Mouse (Mus musculus) intestine, embryonic 14.5 days (tissue): ENCODE data around the gene Pcgf1. TPM values are rescaled to one million over a fixed set of nuclear protein-coding genes. Genes with fewer than 3 reads are reported as not detected.

Experiments used
- ATAC-seq: fragments of 200-750 bp; cut with Nextera tagmentation; replicated peaks from 2 replicates; pipeline ENCODE4 v1.8.0; 2017; ENCODE audit warnings: low read depth, moderate number of reproducible peaks, moderate TSS enrichment, moderate library complexity; ENCODE audit not compliant: low FRiP score, low TSS enrichment
- DNase-seq: peaks from one replicate; pipeline ENCODE4 v3.0.0-alpha.2; 2018; ENCODE audit warnings: low spot score
- H3K27ac ChIP-seq: fragments of 300-500 bp; sonication (generic); 2 replicates; pipeline ENCODE4 v1.5.1; 2014; ENCODE audit warnings: low read depth, mild to moderate bottlenecking, control low read depth
- H3K27me3 ChIP-seq: fragments of 300-500 bp; sonication (generic); replicated peaks from 2 replicates; pipeline ENCODE4 v1.6.1; 2014; ENCODE audit warnings: low read length, control low read depth; ENCODE audit not compliant: control insufficient read depth, insufficient read depth
- H3K36me3 ChIP-seq: fragments of 300-500 bp; sonication (generic); 2 replicates; pipeline ENCODE4 v1.6.1; 2014; ENCODE audit warnings: low read length, control low read depth; ENCODE audit not compliant: control insufficient read depth, insufficient read depth
- H3K4me1 ChIP-seq: fragments of 300-500 bp; sonication (generic); replicated peaks from 2 replicates; pipeline ENCODE4 v1.6.1; 2014; ENCODE audit warnings: low read length, control low read depth, mixed read lengths; ENCODE audit not compliant: control insufficient read depth, insufficient read depth
- H3K4me2 ChIP-seq: fragments of 300-500 bp; sonication (generic); 2 replicates; pipeline ENCODE4 v1.6.1; 2014; ENCODE audit warnings: low read length
- H3K4me3 ChIP-seq: fragments of 300-500 bp; sonication (generic); 2 replicates; pipeline ENCODE4 v1.5.1; 2014; ENCODE audit warnings: low read depth, low read length, control low read depth, mixed read lengths
- H3K9ac ChIP-seq: fragments of 300-500 bp; sonication (generic); 2 replicates; pipeline ENCODE4 v1.6.1; 2014; ENCODE audit warnings: mild to moderate bottlenecking, low read length
- H3K9me3 ChIP-seq: fragments of 300-500 bp; sonication (generic); 2 replicates; pipeline ENCODE4 v1.6.1; 2016; ENCODE audit warnings: low read length, control low read depth; ENCODE audit not compliant: control insufficient read depth
- WGBS: fragments of 180-500 bp; shearing (Covaris S2); extraction: QIAGEN DNeasy Blood & Tissue Kit; methylation state at CpG from one replicate; pipeline ENCODE4 v1.1.7; 2014; 5-methylcytosine and 5-hydroxymethylcytosine counted together
- polyA plus RNA-seq: library from polyadenylated mRNA; unstranded; fragments of >200 nt; fragmentation: Nextera tagmentation; extraction: Ambion mirVana; gene quantifications from 2 replicates; pipeline ENCODE4 v1.2.1, GENCODE M21; 2014

Pcgf1 gene
- polyA plus RNA-seq, 1 experiment from 2014 or later = 45.5 TPM

DNA sequence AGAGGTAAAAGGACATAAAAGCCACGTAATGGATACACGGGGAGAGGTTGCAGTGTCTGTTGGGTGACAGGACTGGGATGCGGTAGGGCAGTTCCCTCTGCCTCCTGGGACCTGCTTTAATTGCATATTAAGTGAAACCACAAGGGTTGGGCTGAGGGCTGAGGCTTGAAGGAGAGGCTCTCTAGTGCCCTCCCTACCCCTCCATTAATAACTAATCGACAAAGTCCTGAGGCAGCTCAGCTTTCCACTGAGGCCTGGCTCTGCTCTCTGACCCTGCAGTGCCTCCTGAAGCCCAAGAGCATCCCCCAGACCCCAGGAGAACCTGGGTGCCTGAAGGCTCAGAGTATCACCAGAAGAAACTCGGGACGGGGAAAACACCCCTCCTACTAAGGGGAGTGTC, 6.8 kb downstream of the Pcgf1 start:
- Histone ChIP-seq H3K27ac (no peak overlapping the region), H3K27me3 (peaks cover 67% of the 10 kb centered on the region), H3K4me1 (peaks cover 14% of the 10 kb centered on the region), H3K9me3 (no peaks in the 10 kb centered on the region), H3K4me2 (no peak overlapping the region), H3K36me3 (peaks cover 17% of the 10 kb centered on the region), H3K9ac (no peak overlapping the region), H3K4me3 (no peak overlapping the region)
- ATAC-seq = no peak
- 10% methylated on average over 6 of the region's 6 CpGs for WGBS
- DNase-seq = no peak

DNA sequence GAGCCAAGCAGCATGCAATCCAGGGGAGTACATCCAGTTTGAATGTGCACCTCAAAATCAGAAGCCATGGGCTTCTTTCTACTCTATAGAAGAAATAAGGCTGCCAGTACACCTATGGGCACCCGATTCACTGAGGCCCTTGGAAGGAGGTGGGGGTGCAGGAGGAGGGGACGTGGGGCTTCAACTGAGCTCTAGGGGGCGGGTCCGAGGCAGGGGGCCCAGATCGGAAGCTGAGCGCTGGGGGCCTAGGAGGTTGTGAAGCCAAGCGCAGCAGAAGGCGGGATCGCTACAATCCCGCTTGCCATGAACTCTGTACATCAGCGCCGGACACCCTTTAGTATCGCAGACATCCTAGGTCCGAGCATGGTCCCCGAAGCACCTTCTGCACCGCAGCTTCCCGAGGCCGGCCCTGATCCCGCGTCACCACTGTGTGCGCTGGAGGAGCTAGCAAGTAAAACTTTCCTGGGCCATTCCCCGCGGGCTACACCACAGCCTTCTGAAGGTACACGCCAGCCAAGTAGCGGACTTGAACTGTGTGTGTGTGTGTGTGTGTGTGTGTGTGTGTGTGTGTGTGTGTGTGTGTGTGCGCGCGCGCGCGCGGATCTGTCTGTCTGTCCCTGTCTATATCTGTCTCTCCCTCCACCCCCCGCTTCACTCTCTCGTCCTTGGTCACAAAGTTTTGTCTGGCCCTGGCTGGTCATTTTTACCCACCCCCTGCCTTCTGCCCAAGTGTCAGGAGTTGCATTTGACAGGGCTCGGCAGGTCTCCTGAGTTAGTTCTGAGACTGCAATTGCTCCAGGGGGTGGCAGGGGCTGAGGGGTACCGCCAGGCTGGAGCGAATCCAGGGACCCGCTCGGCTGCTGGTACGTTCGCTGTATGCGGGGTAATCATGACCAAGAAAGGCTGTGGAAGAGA, 8.7 kb downstream of the Pcgf1 start, which contains the start of gene Lbx2:
Gene Lbx2 (plus strand): TSS at position 247 of the 915 bp plus-strand sequence.
- 2% methylated on average over 42 of the region's 42 CpGs for WGBS
- H3K9ac ChIP-seq = no peak within 1 kb of the TSS
- peak within 1 kb of the TSS; percentile 21 for H3K4me3 ChIP-seq
- DNase-seq (peak; percentile 65), ATAC-seq (no peak)
- peak within 1 kb of the TSS; percentile 44 for H3K4me2 ChIP-seq
- H3K27ac ChIP-seq = no peak within 1 kb of the TSS
- H3K9me3 ChIP-seq = no peaks in the 10 kb centered on the region
- H3K4me1 ChIP-seq = peaks cover 12% of the 10 kb centered on the region
- H3K27me3 ChIP-seq = peaks cover 82% of the 10 kb centered on the region
- peaks cover 5% of the 10 kb centered on the region; the same call in 1 of the 2 replicates for H3K36me3 ChIP-seq

DNA sequence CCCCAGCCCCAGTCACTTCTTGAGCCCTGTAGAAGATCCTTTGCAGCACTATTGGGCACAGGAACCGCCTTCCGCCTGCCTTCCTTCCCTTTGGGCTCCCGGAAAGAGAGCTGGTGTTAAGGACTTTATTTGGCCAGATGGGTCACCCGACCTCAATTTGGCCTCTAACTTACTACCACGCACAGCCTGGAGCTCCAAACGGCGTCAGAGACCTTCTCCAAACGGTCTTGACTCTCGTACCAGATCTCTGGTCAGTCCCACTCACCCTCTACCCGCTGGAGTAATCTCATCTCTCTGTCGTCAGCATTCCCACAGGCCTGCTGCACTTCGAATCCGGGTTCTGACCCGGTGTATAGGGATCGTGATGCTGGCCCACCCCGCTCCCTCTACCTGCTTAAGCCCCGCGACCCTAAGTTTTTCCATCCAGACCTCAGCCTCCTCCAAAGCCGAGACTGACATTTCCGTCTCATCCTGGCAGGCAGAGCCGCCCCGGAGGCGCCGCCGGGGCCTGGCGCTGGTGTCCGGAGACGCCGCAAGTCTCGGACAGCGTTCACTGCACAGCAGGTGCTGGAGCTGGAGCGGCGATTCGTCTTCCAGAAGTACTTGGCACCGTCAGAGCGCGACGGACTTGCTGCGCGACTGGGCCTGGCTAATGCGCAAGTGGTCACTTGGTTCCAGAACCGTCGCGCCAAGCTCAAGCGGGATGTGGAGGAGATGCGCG, 9.7 kb downstream of the Pcgf1 start:
- Histone ChIP-seq H3K36me3 (no peaks in the 10 kb centered on the region), H3K4me3 (peak overlapping the region; percentile 27), H3K9ac (0 out of 2 replicates have a peak overlapping the region, but pooled peaks have one; percentile 16), H3K27me3 (peaks cover 82% of the 10 kb centered on the region), H3K4me1 (peaks cover 12% of the 10 kb centered on the region), H3K9me3 (no peaks in the 10 kb centered on the region), H3K27ac (no peak overlapping the region), H3K4me2 (peak overlapping the region; percentile 44)
- DNase-seq (peak; percentile 73), ATAC-seq (no peak)
- 4% methylated on average over 47 of the region's 47 CpGs for WGBS

DNA sequence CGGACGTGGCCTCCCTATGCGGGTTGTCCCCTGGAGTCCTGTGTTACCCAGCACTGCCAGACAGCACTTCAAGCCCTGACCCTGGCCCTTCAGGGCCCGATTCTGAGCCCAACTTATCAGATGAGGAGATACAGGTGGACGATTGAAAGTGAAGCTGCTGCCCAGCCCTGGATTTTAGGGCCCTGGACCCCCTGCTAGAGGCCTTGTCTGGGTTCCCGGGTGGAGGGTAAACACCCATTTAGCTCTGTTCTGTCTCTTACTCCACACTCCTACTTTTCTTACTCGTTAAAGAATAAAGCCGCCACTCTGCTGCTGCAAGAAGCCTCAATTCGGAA, 10.2 kb downstream of the Pcgf1 start:
- peak overlapping the region; percentile 27 for H3K4me3 ChIP-seq
- H3K36me3 ChIP-seq = no peaks in the 10 kb centered on the region
- no peak overlapping the region for H3K27ac ChIP-seq
- peak overlapping the region; percentile 44 for H3K4me2 ChIP-seq
- DNase-seq (no peak), ATAC-seq (no peak)
- WGBS = 11% methylated on average over 9 of the region's 9 CpGs
- peaks cover 76% of the 10 kb centered on the region for H3K27me3 ChIP-seq
- no peaks in the 10 kb centered on the region for H3K9me3 ChIP-seq
- 0 out of 2 replicates have a peak overlapping the region, but pooled peaks have one; percentile 16 for H3K9ac ChIP-seq
- peaks cover 12% of the 10 kb centered on the region for H3K4me1 ChIP-seq

DNA sequence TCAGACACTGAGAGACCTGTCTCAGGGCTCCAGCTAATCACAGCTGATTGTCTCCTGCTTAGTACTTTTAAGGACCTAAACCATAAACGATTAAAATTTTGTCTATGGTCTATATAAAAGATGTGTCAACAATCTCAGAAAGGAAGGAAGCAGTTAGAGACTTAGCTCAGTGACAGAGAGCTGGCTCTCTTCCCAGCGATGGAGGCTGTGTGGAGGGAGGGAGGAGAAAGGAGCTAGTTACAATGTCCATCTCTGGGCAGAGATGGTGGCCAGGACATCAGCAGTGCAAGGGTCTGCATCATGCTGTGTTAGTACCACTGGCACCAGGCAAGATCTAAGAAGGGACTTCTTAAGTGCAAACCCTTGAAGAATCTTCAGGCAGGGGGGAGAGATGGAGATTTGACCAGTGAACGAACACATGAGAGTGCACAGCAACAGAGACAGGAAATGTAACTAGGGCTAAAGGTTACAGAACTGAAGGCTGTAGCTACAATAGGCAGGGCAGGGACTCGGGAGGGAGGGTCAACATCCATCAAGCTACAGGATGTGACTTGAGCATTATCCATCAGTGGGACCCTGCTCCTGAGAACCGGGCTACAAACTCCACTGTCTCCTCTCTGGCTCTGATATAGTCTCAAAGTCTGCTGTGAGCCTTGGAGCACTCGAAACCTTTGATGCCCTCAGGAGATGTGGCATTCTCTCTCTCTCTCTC, 14.9 kb downstream of the Pcgf1 start:
- 18% methylated on average over 6 of the region's 6 CpGs for WGBS
- DNase-seq = no peak
- no peak overlapping the region for H3K4me2 ChIP-seq
- peaks cover 32% of the 10 kb centered on the region for H3K27me3 ChIP-seq
- ATAC-seq = no peak
- H3K4me1 ChIP-seq = peaks cover 3% of the 10 kb centered on the region
- no peak overlapping the region for H3K9ac ChIP-seq
- no peak overlapping the region for H3K4me3 ChIP-seq
- no peak overlapping the region for H3K27ac ChIP-seq
- H3K36me3 ChIP-seq = no peaks in the 10 kb centered on the region
- H3K9me3 ChIP-seq = no peaks in the 10 kb centered on the region

DNA sequence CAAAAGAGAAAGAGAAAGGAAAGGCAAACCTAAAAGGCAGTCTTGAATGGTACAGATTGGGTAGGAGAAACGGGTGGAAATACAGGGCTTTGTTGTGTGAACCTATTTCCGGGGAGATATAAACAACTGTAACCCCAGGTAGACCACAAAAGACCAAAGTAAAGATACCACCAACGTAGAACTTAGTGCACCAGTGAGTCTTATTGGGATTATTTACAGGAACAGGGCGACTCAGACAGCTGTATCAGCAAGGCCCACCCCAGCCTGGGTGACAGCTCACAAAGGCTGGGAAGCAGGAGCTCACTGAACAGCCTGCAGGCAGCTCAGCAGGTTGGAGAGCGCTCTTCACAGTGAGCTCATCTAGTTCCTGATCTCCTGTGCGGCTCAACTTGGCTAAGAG, 18.3 kb downstream of the Pcgf1 start:
- H3K9me3 ChIP-seq = no peaks in the 10 kb centered on the region
- H3K27me3 ChIP-seq = 0 out of 2 replicates have a peak, but pooled peaks cover under 1% of the 10 kb centered on the region
- no peak overlapping the region for H3K9ac ChIP-seq
- peaks cover 2% of the 10 kb centered on the region; the same call in 1 of the 2 replicates for H3K4me1 ChIP-seq
- ATAC-seq = no peak
- no peaks in the 10 kb centered on the region for H3K36me3 ChIP-seq
- DNase-seq = no peak
- H3K27ac ChIP-seq = no peak overlapping the region
- no peak overlapping the region for H3K4me3 ChIP-seq
- no peak overlapping the region for H3K4me2 ChIP-seq
- 46% methylated on average over 6 of the region's 6 CpGs for WGBS

DNA sequence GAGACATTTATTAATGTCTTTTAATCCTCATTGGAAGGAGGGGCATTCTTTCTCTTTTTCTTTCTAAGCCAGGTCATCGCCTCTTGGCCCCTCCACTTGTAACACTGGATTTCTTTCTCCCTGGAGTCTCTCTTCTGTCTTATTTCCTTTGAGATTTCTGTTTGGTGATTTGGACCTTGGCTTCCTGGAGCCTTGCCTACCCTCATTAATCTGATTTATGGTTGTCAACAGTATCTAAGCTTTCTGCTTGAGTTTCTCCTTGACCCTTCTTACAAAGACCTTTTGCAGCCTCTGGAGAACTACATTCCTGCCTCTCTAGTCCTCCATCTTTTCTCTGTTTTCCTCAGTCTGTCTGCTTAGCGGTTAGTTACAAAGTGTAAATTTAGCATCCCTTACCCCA, 20.7 kb downstream of the Pcgf1 start:
- Histone ChIP-seq H3K9ac (no peak overlapping the region), H3K4me1 (peaks cover 13% of the 10 kb centered on the region), H3K4me3 (no peak overlapping the region), H3K27ac (no peak overlapping the region), H3K9me3 (no peaks in the 10 kb centered on the region), H3K27me3 (no peaks in the 10 kb centered on the region), H3K4me2 (no peak overlapping the region), H3K36me3 (no peaks in the 10 kb centered on the region)
- no peak for ATAC-seq
- no peak for DNase-seq
- 51% methylated on average over 2 of the region's 2 CpGs for WGBS

DNA sequence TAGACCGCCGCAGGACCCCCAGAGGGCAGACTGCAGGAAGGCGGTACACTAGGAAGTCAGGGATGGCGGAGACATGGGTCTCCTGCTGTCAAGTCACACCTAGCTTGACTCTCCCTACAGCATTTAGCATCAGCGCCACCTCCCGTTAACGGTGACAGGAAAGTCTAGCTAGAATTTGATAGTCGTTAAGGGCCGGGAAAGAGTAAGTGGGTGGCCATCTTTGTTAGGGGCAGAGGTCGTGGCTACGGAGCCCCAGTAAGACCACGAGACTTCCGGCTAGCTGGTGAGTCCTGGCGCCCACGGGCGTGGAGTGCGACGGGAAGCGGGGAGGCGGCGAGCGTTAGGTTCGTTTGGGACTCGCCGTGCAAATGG, 23.6 kb downstream of the Pcgf1 start, which contains the start of the genes Ccdc142 and Gm42688:
Gene Ccdc142 (plus strand): TSS at position 286 of the 372 bp plus-strand sequence.
Gene Gm42688 (plus strand): TSS at position 302 of the 372 bp plus-strand sequence.
- ATAC-seq = peak; percentile 80
- Histone ChIP-seq H3K9me3 (no peaks in the 10 kb centered on the region), H3K4me2 (peak within 1 kb of the TSS; percentile 100), H3K36me3 (no peaks in the 10 kb centered on the region), H3K9ac (peak within 1 kb of the TSS; percentile 78), H3K4me1 (peaks cover 13% of the 10 kb centered on the region), H3K4me3 (peak within 1 kb of the TSS; percentile 79), H3K27ac (peak within 1 kb of the TSS; percentile 77), H3K27me3 (no peaks in the 10 kb centered on the region)
- WGBS = under 1% methylated on average over 25 of the region's 25 CpGs
- no peak for DNase-seq
